26 mouse cellular contexts compared by ENCODE assay signal in genomic region chr7:71242379-71242911, GRCm38 (mm10).
DNase-seq lines count a peak whose midpoint lies in the region; ATAC-seq lines count a peak whose summit lies in the region.
"Had no signal": no experiment of that assay in that cellular context is flagged by ENCODE, and none has a peak within 500 bp of the region (broad histone marks: within the 10 kb centered on the region; RNA-seq: fewer than 3 reads in every experiment).

No protein-coding gene starts in this region.

- H3K9me3 ChIP-seq in liver, embryonic 13.5 days (replicated peaks) = no peaks in the 10 kb centered on the region
- H3K9me3 ChIP-seq in liver, embryonic 12.5 days (replicated peaks) = no peaks in the 10 kb centered on the region
- H3K9me3 ChIP-seq: embryonic facial prominence, embryonic 13.5 days; heart, embryonic 15.5 days; hindbrain, embryonic 15.5 days; limb, embryonic 15.5 days; midbrain, embryonic 10.5 days; neural tube, embryonic 15.5 days; stomach, embryonic 15.5 days had no signal

- no peaks in the 10 kb centered on the region for H3K4me1 ChIP-seq in liver, embryonic 13.5 days (replicated peaks)
- no peaks in the 10 kb centered on the region for H3K4me1 ChIP-seq in liver, embryonic 12.5 days
- H3K4me1 ChIP-seq: embryonic facial prominence, embryonic 13.5 days; hindbrain, embryonic 15.5 days; limb, embryonic 15.5 days; midbrain, embryonic 10.5 days; neural tube, embryonic 15.5 days; stomach, embryonic 15.5 days had no signal

- no peak for DNase-seq in liver, embryonic 13.5 days
- DNase-seq in CD4-positive helper T cell, adult 2 months (ENCODE audit: low read depth, low spot score) = peak; percentile 13
- no peak for DNase-seq in lung, postnatal 14 days
- DNase-seq: adrenal gland, postnatal 25 days; cerebellum, adult 11 months; cerebellum, postnatal 10 days; gastrocnemius, postnatal 36 days; heart, postnatal 4 days; kidney, adult 8-10 months; kidney, postnatal 10 days; left cerebral cortex, postnatal 4 days; lung, adult 18-20 months had no signal

- no peak overlapping the region for H3K4me3 ChIP-seq in liver, embryonic 13.5 days (replicated peaks)
- H3K4me3 ChIP-seq in liver, embryonic 12.5 days = no peak overlapping the region
- H3K4me3 ChIP-seq: embryonic facial prominence, embryonic 13.5 days; heart, embryonic 15.5 days; hindbrain, embryonic 15.5 days; limb, embryonic 15.5 days; midbrain, embryonic 10.5 days; myocyte; neural tube, embryonic 15.5 days; stomach, embryonic 15.5 days had no signal

- 20% methylated on average over 2 of the region's 2 CpGs for WGBS in liver, embryonic 13.5 days (ENCODE audit: insufficient replicate concordance)
- WGBS in liver, embryonic 12.5 days (ENCODE audit: insufficient replicate concordance) = 30% methylated on average over 2 of the region's 2 CpGs

- H3K36me3 ChIP-seq in liver, embryonic 13.5 days = no peaks in the 10 kb centered on the region
- H3K36me3 ChIP-seq in liver, embryonic 12.5 days = no peaks in the 10 kb centered on the region
- H3K36me3 ChIP-seq: embryonic facial prominence, embryonic 13.5 days; heart, embryonic 15.5 days; hindbrain, embryonic 15.5 days; limb, embryonic 15.5 days; midbrain, embryonic 10.5 days; neural tube, embryonic 15.5 days; stomach, embryonic 15.5 days had no signal

- H3K27ac ChIP-seq in liver, embryonic 13.5 days = no peak overlapping the region
- H3K27ac ChIP-seq in liver, embryonic 12.5 days = no peak overlapping the region
- H3K27ac ChIP-seq: embryonic facial prominence, embryonic 13.5 days; heart, embryonic 15.5 days; hindbrain, embryonic 15.5 days; limb, embryonic 15.5 days; midbrain, embryonic 10.5 days; neural tube, embryonic 15.5 days; stomach, embryonic 15.5 days had no signal

- H3K27me3 ChIP-seq in liver, embryonic 13.5 days = no peaks in the 10 kb centered on the region
- H3K27me3 ChIP-seq in liver, embryonic 12.5 days (replicated peaks) = no peaks in the 10 kb centered on the region
- H3K27me3 ChIP-seq: embryonic facial prominence, embryonic 13.5 days; hindbrain, embryonic 15.5 days; limb, embryonic 15.5 days; neural tube, embryonic 15.5 days; stomach, embryonic 15.5 days had no signal

- ATAC-seq in liver, embryonic 13.5 days (ENCODE audit: low read depth) = 0 out of 2 replicates have a peak, but pooled peaks have one; percentile 15
- ATAC-seq in liver, embryonic 12.5 days = no peak
- ATAC-seq in common myeloid progenitor, adult 5-6 weeks (replicated peaks; ENCODE audit: low read depth, poor library complexity, severe bottlenecking) = peak; percentile 97
- 0 out of 2 replicates have a peak, but pooled peaks have one; percentile 41 for ATAC-seq in megakaryocyte-erythroid progenitor cell, adult 5-6 weeks (replicated peaks; ENCODE audit: low FRiP score, low TSS enrichment, poor library complexity, severe bottlenecking)
- no peak for ATAC-seq in erythroid progenitor cell, adult 5-6 weeks (replicated peaks; ENCODE audit: low FRiP score, poor library complexity, severe bottlenecking)
- ATAC-seq: forebrain, embryonic 16.5 days; midbrain, embryonic 16.5 days had no signal

- no peak overlapping the region for H3K4me2 ChIP-seq in liver, embryonic 13.5 days
- no peak overlapping the region for H3K4me2 ChIP-seq in liver, embryonic 12.5 days
- H3K4me2 ChIP-seq: embryonic facial prominence, embryonic 13.5 days; heart, embryonic 15.5 days; hindbrain, embryonic 15.5 days; limb, embryonic 15.5 days; neural tube, embryonic 15.5 days; stomach, embryonic 15.5 days had no signal

- H3K9ac ChIP-seq in liver, embryonic 13.5 days = no peak overlapping the region
- H3K9ac ChIP-seq in liver, embryonic 12.5 days = no peak overlapping the region
- H3K9ac ChIP-seq: embryonic facial prominence, embryonic 13.5 days; heart, embryonic 15.5 days; hindbrain, embryonic 15.5 days; limb, embryonic 15.5 days; neural tube, embryonic 15.5 days; stomach, embryonic 15.5 days had no signal

Comparison
In these comparisons a context has a peak if more than half of its experiments do, and no peak if none do; other contexts are left out.
1. ATAC-seq: peak in liver, embryonic 13.5 days (single experiment), common myeloid progenitor, adult 5-6 weeks (single experiment) and megakaryocyte-erythroid progenitor cell, adult 5-6 weeks (single experiment); none in liver, embryonic 12.5 days (single experiment) and erythroid progenitor cell, adult 5-6 weeks (single experiment).